Mouse (Mus musculus) liver, postnatal 0 days (tissue): ENCODE measurements around the gene Serpina3m.

Source experiments
- CTCF ChIP-seq: sonication (generic); IDR thresholded peaks from 2 replicates; pipeline ENCODE4 v1.5.1; 2016; ENCODE audit warnings: antibody characterized with exemption, low read depth
- EP300 ChIP-seq: IDR thresholded peaks from 2 replicates; pipeline ENCODE4 v1.6.1; 2016; ENCODE audit warnings: antibody characterized with exemption, low read depth, mild to moderate bottlenecking

GRCm38 (mm10) chr12:104426915-104427314 lies 88.6 kb downstream of the Serpina3m start:
- TF ChIP-seq CTCF (peak; percentile 80), EP300 (no peak)
